Mouse (Mus musculus) ES-E14 (cell line): ENCODE measurements around the gene Pitpnm2. TPM values are rescaled to one million over a fixed set of nuclear protein-coding genes. Genes with fewer than 3 reads are reported as not detected.

Source experiments
- DNase-seq: peaks from one replicate; pipeline ENCODE4 v3.0.0-alpha.2; 2013; ENCODE audit warnings: low read depth, low spot score
- H3K27ac ChIP-seq: 2 replicates; pipeline ENCODE4 v1.5.1; 2012; ENCODE audit warnings: low read depth, mild to moderate bottlenecking, low read length, moderate library complexity, mixed read lengths; ENCODE audit not compliant: poor library complexity, insufficient read depth, severe bottlenecking
- H3K36me3 ChIP-seq: 2 replicates; pipeline ENCODE4 v1.6.1; 2012; ENCODE audit warnings: mild to moderate bottlenecking, low read length, moderate library complexity, mixed read lengths; ENCODE audit not compliant: control insufficient read depth, poor library complexity, insufficient read depth, severe bottlenecking
- H3K4me1 ChIP-seq, 2 experiments: fragments of 150-350 bp in 1 of 2; sonication (generic) in 1 of 2; 2 replicates each; pipeline ENCODE4 v1.6.1; 2012; ENCODE audit warnings: low read length in 2 of 2, mild to moderate bottlenecking in 1 of 2, mixed read lengths in 1 of 2; ENCODE audit not compliant: control insufficient read depth in 2 of 2, insufficient read depth in 2 of 2, poor library complexity in 1 of 2
- H3K4me3 ChIP-seq, 2 experiments: fragments of 150-350 bp in 1 of 2; sonication (generic) in 1 of 2; 2 replicates each; pipeline ENCODE4 v1.5.1; 2012; ENCODE audit warnings: low read length in 2 of 2, low read depth in 1 of 2, mild to moderate bottlenecking in 1 of 2, mixed read lengths in 1 of 2; ENCODE audit not compliant: insufficient read depth in 1 of 2, poor library complexity in 1 of 2, severe bottlenecking in 1 of 2
- H3K9ac ChIP-seq: 2 replicates; pipeline ENCODE4 v1.6.1; 2012; ENCODE audit warnings: low read depth, mild to moderate bottlenecking, low read length, mixed read lengths; ENCODE audit not compliant: poor library complexity, insufficient read depth, severe bottlenecking
- H3K9me3 ChIP-seq: fragments of 150-350 bp; sonication (generic); 2 replicates; pipeline ENCODE4 v1.6.1; 2012; ENCODE audit warnings: low read depth, mild to moderate bottlenecking, low read length; ENCODE audit not compliant: control insufficient read depth, insufficient read depth
- CHD2 ChIP-seq: IDR thresholded peaks from 2 replicates; pipeline ENCODE4 v1.6.1; 2014; ENCODE audit warnings: mild to moderate bottlenecking, low read depth, low read length, inconsistent platforms
- HCFC1 ChIP-seq: IDR thresholded peaks from 2 replicates; pipeline ENCODE4 v1.6.1; 2012; ENCODE audit warnings: low read length, inconsistent platforms, borderline replicate concordance; ENCODE audit not compliant: insufficient read depth
- MAFK ChIP-seq: IDR thresholded peaks from 2 replicates; pipeline ENCODE4 v1.6.1; 2014; ENCODE audit warnings: mild to moderate bottlenecking, low read depth, low read length, inconsistent platforms; ENCODE audit not compliant: insufficient read depth
- ZC3H11A ChIP-seq: IDR thresholded peaks from 2 replicates; pipeline ENCODE4 v1.6.1; 2012; ENCODE audit warnings: low read depth, mild to moderate bottlenecking, inconsistent platforms, low read length, borderline replicate concordance
- ZNF384 ChIP-seq: IDR thresholded peaks from 2 replicates; pipeline ENCODE4 v1.6.1; 2012; ENCODE audit warnings: low read depth, low read length, inconsistent platforms
- in situ Hi-C, 2 experiments: fragments of 600-800 bp; cut with MboI; formaldehyde crosslinking; loops; one replicate each; pipeline ENCODE4 v1.15.1; 2025; ENCODE audit warnings: low sequenced_read_pairs in 2 of 2, inconsistent platforms in 1 of 2; ENCODE audit not compliant: unreplicated experiment in 2 of 2
- total RNA-seq: library from RNA; depleted of rRNA; stranded (reverse); fragments of 300-350 nt; gene quantifications from 2 replicates; pipeline ENCODE4 v1.2.3, GENCODE M21; 2012

Gene Pitpnm2
- total RNA-seq, 1 experiment = 6.6 TPM

- H3K27ac ChIP-seq = no peak overlapping the region
- H3K36me3 ChIP-seq = no peaks in the 10 kb centered on the region
- no peaks in the 10 kb centered on the region for H3K9me3 ChIP-seq
- H3K9ac ChIP-seq = no peak overlapping the region
- H3K4me3 ChIP-seq = no peak overlapping the region
- in situ Hi-C loops = no loop called here
- no peak for DNase-seq
- no peak for TF ChIP-seq CHD2
- TF ChIP-seq ZNF384 = no peak
- no peak for TF ChIP-seq MAFK
- no peak for TF ChIP-seq ZC3H11A
- no peak for TF ChIP-seq HCFC1
- H3K4me1 ChIP-seq = no peaks in the 10 kb centered on the region
These were observed 111.5 kb downstream of the Pitpnm2 start for GRCm38 (mm10) chr5:124138066-124138465.

- peaks cover 3% of the 10 kb centered on the region; the same call in 1 of the 2 replicates for H3K36me3 ChIP-seq
- in situ Hi-C loops = no loop called here
These were observed 115.3 kb downstream of the Pitpnm2 start for GRCm38 (mm10) chr5:124134261-124134660.

DNA sequence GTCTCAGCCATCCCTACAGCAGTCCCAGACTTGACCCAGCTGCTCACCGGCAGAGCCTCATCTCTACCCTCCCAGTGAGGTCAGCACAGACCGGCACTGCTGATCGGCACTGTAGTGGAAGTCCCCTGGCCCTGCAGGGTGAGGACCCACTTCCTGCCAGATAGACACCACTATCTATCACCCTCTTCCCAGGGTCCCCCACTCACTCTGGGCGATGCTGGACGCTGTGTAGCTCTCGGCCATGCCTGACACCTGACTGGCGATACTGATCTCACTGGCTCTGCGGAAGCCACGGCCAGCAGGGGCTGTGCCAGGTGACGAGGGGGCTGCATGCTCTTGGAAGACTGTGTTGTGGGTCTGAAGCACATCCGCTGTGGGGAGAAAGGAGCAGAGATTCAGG is 124.5 kb downstream of the Pitpnm2 start:
- peaks cover 0 to 9% of the 10 kb centered on the region in 2 experiments; a peak in 3 of 4 replicates for H3K4me1 ChIP-seq
- no peaks in the 10 kb centered on the region for H3K36me3 ChIP-seq
- no peak overlapping the region for H3K4me3 ChIP-seq
- TF ChIP-seq MAFK = no peak
- no peak for TF ChIP-seq CHD2
- TF ChIP-seq ZNF384 = no peak
- TF ChIP-seq ZC3H11A = no peak
- no peak for TF ChIP-seq HCFC1
- no peak for DNase-seq
- no peaks in the 10 kb centered on the region for H3K9me3 ChIP-seq
- no peak overlapping the region for H3K9ac ChIP-seq
- H3K27ac ChIP-seq = no peak overlapping the region
- in situ Hi-C loops = no loop called here

More at GRCm38 (mm10) chr5:124134261-124134660, 115.3 kb downstream of the Pitpnm2 start:
- DNase-seq = no peak
- Histone ChIP-seq H3K4me1 (no peaks in the 10 kb centered on the region), H3K9ac (no peak overlapping the region), H3K27ac (no peak overlapping the region), H3K9me3 (no peaks in the 10 kb centered on the region), H3K4me3 (no peak overlapping the region)
- TF ChIP-seq ZNF384 (no peak), ZC3H11A (no peak), MAFK (no peak), CHD2 (no peak), HCFC1 (no peak)

GRCm38 (mm10) chr5:124122357-124122756 is 127.2 kb downstream of the Pitpnm2 start:
- Histone ChIP-seq H3K4me1 (peaks cover 0 to 18% of the 10 kb centered on the region in 2 experiments; a peak in 3 of 4 replicates), H3K36me3 (peaks cover 18% of the 10 kb centered on the region), H3K9me3 (no peaks in the 10 kb centered on the region), H3K9ac (no peak overlapping the region), H3K27ac (no peak overlapping the region), H3K4me3 (no peak overlapping the region)
- TF ChIP-seq ZC3H11A (no peak), CHD2 (no peak), MAFK (no peak), ZNF384 (no peak)
- in situ Hi-C loops = no loop called here
- DNase-seq = no peak

DNA sequence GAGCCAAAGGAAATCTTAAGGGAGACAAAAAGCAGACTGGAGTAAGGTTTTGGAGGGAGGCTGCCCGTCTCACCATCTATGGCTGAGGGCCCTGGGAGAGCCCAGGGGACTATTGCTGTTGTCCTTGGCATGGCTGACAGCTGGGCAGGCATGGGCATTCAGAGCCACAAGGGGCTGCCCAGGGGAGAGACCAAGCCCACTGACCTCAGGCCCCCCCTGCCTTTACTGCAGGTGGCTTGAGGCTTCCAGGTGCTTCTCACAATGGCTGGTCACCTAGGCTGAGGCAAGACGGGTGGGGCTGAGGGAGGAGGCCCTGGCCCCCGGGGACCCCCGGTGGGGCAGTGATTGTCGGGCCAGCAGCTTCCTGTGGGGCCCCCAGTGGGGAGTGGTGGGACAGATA is 130.4 kb downstream of the Pitpnm2 start:
- Histone ChIP-seq H3K9me3 (no peaks in the 10 kb centered on the region), H3K36me3 (peaks cover 18% of the 10 kb centered on the region), H3K4me3 (no peak overlapping the region), H3K9ac (no peak overlapping the region), H3K4me1 (peaks cover 0 to 23% of the 10 kb centered on the region in 2 experiments; a peak in 3 of 4 replicates), H3K27ac (no peak overlapping the region)
- no peak for TF ChIP-seq MAFK
- TF ChIP-seq ZNF384 = no peak
- no peak for TF ChIP-seq ZC3H11A
- TF ChIP-seq HCFC1 = no peak
- TF ChIP-seq CHD2 = no peak
- in situ Hi-C loops = no loop called here
- DNase-seq = no peak
